Mouse (Mus musculus): Measurements from ENCODE around the gene Ago3.

Ago3 gene

DNA sequence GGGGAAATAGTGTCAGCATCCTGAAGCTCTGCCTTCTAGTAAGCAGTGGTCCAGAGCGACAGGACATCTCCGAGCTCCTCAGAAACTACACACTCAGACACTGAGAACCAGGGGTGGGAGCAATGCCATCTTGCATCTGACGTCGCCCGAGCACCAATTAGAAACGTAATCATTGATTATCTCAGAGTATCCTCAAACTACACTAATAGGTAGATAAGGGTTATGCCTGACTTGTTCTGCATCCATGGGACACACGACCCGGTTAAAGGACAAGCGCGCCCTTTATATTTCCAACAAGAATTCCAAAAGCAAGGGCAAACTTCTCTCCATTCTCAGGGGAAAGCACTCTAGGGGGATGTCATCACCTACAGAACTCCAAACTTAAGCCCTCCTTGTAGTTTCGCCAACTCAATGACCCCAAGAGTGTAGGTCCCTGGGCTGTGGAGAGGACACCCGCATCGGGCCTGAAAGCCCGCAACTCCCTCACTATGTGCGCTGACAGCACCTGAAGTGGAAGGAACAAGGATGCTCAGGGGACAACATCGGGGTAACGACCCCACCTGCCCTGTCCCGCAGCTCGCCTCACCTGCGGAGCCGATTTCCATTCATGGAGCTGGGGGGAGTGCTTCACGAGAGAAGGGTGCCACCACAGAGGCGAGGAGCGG lies 542 bp downstream of the Ago3 start:
- intact Hi-C loops (cut with DNase I) = loop anchor here (5.0 kb wide), 2 partner anchors 38 to 107 kb away; partner anchors contain the start of genes Adprhl2 and Ago1

DNA sequence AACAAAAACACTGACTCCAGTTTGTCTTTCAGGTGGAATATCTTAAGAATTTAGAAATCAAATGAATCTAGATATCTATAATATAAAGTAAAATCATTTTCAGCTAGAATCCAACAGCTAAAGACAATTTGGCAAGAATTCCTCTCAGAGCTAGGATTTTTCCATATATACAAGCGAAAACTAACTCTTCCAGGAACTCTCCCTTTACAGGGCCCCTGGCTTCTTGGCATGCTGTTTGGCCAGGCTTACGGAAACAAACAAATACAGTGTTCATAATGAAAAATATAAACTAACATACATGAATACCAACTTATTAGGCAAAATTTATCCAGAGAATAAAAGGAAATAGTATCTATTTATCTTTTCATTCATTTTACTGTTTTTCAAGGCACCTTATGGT lies 5.5 kb downstream of the Ago3 start:
- intact Hi-C loops (cut with DNase I) = no loop called here

DNA sequence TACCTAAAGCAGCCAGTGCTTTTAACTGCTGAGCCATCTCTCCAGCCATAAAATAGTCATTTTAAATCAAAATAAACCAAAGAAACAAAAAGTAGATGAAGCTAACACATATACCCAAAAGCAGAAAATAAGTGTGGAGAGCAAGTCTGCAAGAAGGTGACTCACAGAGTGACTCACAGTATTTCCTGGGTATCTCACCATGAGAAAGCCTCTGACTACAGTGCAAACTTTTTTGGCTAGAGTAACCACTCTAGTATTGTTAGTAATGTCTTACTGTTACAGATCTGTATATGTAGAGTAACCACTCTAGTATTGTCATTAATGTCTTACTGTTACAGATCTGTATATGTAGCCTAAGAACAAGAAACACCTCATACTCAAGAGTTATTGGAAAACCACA lies 13.6 kb downstream of the Ago3 start:
- intact Hi-C loops (cut with DNase I) = no loop called here

DNA sequence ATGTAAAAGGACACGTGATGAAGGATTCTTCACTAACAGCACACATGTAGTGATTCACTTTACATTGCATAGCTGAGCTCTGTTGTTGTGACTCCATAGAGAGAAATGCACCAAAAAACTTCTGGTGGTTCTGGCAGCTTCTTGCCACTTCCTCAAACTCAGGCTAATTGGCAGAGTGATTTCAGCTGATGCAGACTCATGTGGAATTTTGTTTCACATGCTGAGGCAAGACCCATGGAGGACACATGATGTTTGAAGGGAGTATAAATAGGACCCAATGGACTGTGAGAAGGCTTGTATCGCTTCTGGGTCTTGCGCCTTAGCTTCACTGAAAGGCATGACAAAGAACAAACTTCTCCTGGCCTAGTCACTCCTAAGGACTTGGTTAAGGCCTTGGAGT lies 16.8 kb downstream of the Ago3 start:
- intact Hi-C loops (cut with DNase I) = no loop called here

DNA sequence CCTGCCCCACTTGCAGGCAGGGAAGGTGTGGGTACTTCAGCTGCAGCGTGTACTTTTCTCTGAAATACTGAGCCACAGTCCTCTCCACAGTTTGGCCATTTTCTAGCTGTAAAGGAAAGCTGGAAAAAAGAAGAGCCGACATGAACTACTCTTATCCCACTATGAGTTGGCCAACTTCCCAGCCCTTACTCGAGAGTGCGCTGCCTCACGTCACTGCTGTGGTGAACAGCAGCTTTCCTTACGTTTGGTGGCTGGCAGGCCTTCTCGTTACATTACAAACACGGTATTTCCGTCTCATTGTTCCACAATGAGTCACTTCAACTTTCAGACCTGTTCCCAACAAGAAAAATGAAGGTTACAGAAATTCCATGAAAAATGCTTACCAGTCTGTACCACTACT lies 57.9 kb downstream of the Ago3 start:
- intact Hi-C loops (cut with DNase I) = no loop called here

DNA sequence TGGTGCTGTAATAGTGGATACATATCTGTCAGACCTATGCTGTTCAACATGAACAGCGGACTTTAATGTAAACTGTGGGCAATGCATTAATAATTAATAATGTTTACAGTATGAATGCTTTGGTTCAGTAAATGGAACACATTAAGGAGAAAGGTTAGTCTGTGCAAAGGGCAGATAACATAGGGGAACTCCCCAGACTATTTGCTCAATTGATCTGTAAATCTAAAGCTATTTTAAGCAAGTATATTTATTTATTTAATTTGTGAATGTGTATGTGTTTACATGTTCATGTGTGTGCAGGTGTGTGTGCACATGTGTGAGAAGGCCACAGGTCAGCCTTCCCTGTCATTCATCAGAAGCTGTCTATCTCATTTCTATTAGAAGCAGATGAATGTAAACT lies 69.3 kb downstream of the Ago3 start:
- intact Hi-C loops (cut with DNase I) = no loop called here

DNA sequence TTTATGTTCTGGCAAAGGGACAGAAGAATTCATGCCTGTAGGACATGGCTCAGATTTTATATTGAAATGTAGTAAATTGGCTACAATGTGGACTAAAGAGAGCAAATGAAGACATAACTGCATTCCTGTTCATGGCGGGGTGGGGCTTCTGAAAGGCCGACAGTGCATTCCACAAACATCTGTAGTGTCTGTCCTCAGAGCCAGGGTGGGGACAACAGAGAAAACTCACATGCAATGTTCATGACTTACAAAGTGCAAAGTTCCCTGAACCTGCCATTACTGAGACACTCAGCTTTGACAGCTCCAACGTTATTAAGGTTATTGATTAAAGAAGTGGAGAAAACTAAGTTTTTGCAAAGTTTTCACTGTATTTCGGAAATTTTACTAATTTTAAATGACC lies 85.9 kb downstream of the Ago3 start:
- intact Hi-C loops (cut with DNase I) = loop anchor here (5.0 kb wide), 1 partner anchor 39 kb away; no protein-coding TSS in a partner anchor

DNA sequence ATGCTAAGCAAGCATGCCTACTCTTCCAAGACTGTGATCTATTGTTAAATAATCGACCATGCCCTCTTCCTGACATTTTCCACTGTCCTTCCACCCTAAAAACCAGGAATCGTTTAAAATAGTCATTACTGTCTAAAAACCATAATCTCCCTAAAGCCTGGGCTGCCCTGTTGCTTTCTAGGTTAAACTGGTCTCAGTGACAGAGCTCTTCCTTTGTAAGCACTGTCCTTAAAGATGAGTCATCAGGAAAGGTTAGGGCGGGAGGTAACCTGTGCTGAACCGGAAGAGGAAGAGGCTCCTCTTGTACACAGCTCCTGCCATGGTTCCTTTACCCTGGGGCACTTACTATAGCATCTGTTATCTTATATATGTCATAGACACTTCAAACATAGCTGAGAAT lies 89.9 kb downstream of the Ago3 start:
- intact Hi-C loops (cut with DNase I) = no loop called here

DNA sequence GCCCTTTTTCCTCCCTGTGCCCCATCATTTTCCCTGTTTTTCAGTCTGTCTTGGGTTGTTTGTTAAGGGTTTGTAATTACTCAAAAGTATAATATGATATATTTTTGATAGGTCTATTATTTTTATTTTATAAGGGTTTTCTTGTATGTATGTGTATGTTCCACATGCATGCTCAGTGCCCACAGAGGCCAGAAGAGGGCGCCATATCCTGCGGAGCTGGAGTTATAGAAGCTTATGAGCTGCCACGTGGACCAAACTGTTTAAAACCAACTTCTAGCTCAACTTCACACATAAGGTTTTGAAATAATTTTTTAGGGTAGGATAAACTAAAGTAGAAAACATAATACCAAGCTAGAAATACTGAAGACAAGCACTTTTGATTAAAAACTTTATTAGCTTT lies 97.0 kb downstream of the Ago3 start:
- intact Hi-C loops (cut with DNase I) = no loop called here

DNA sequence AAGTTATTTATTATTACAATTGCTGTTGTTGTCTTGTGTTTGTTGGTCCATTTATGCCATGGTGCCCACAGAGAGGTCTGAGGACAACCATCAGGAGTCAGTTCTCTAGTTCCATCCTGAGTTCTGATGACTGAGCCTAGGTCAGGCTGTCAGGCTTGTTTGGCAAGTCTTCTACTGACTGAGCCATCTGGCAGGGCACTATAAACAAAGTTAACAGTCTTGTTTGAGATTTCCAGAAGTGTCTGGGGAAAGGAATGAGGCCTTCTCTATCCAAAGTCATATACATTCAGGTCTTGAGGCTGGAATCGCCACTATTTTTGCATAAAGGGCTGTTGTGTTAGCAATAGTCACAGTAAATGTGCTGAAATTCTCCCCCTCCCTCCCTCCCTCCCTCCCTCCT lies 97.6 kb downstream of the Ago3 start:
- intact Hi-C loops (cut with DNase I) = no loop called here

DNA sequence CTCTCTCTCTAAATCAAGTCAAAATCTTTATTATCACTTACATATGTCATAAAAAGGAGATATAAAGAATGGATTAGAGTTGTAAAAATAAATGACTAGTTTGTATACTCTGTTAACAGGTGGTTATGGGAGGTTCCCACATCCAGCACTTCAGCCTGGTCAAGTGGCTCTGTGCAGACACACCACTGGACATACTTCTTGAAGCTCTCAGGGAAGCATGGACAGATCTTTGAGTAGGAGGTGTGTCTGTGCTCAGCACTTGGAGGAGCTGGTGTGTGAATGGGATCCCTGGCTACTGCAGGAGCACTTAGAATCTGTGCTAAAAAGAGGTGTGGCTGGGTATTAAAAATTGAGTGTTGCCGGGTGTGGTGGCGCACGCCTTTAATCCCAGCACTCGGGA lies 99.1 kb downstream of the Ago3 start:
- intact Hi-C loops (cut with DNase I) = no loop called here

DNA sequence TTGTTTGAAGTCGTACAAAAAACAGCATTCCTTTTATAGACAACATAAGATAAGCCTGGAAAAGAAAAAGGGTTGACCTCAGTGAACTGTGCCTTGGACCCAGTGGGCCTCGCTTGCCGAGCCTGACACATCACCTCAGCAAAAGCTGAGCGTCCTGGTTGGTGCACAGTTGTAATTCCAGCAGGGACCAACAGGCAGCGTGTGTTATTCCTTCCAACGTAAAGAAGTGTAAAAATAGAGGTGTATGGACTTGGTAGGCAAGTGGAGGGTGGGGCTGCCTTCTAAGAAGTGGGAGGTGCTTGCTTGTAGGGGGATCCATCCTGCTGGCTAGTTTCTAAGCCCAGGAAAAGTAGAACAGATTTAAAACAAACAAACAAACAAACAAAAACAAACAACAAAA lies 103.3 kb downstream of the Ago3 start:
- intact Hi-C loops (cut with DNase I) = no loop called here

DNA sequence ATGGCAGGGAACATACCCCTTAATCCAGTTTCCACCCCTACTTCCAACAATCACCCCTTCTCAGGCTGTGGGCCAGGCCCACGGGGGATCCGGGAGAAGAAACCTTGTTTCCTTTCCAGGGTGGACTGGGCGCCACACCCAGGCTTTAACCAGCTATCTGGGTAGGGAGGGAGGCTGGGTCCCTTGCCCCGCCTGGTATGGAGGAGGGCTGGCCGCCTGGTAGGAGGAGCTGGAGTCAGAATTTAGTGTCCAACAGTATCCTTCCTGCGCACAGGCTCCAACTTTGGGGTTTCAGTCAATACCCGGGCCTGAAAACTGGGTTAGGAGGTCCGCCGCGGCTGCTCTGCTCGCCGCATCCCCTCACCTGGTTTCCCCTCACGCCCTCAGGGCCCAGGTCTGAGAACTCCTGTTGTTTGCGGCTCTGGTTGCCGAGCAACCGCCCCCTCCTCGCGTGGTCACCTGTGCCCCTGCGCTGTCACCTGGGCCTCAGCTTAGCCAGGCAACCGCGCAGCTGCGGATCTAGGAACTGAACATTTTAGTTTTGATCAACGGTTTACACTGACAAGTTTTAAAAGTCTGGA lies 104.0 kb downstream of the Ago3 start, which contains the start of gene Tekt2:
TSS of gene Tekt2 (minus strand) at position 408 of the 581 bp plus-strand sequence.
- intact Hi-C loops (cut with DNase I) = no loop called here

DNA sequence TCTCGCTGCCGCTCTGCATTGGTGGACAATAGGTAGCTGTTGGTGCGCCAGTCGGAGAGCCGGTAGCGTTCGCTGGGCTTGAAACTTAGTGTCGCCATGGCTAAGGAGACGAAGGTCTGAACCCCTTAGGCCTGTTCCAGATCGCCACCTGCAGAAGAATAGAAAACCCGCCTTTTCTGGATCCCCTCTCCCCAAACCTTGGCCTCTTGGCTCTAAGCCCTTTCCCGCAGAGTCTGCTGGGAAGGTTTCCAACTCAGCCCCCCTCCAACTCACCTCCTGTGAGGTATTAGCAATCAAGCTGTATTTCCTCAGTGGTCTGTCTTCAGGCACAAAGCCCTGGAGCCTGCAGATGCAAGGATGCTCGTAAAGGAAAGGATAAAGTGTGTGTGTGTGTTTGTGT lies 104.5 kb downstream of the Ago3 start:
- intact Hi-C loops (cut with DNase I) = loop anchor here (5.0 kb wide), 1 partner anchor 102 kb away; the partner anchor contains the start of gene Ago3

DNA sequence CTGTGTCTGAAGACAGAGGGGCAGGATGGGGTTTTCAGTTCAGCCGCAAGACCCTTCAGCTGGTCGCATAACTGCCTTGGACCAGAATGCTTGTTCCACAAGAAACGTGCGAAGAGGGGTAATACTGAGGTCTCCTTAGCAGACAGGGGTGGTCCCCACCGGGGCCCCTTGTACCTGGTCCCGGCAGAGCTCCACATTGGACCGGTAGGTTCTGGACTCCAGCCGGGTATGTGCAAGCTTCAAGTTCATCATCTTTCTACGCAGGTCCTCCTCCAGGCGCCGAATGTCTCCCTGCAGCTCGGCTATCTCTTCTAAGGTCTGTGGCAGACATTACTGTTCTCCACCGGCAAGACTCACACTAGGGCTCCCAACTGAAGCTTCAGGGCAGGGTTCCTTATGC lies 106.7 kb downstream of the Ago3 start:
- intact Hi-C loops (cut with DNase I) = loop anchor here (5.0 kb wide), 1 partner anchor 105 kb away; the partner anchor contains the start of gene Ago3

DNA sequence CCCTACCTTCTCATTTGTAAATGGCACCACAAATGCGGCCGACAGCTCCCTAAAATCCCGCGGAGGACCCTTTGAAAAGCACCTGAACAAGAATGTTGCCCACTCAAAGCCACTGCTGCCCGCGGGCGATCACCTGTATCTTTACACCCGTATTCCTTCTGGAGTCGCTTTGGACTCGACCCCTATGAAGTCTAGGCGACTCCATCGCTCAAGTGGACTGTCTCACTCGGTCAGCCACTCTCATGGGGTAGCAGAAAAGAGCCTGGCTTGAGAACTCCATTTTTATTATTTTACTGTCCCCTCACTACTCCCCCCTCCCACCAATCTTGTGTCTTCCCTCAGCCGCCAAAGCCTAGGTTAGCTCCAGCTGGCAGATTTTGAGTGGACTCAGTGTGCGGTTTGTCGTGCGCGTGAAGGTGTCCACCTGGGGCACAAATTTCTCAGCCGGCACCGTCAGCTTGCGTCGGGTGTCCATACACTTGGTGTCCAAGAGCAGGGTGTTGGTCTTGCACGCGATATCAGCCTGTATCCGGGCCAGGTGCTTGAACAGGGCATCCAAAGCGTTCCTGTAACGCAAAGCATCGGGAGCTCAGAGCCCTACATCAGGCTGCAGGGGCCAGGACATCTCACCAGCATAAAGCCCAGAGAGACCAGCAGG lies 107.4 kb downstream of the Ago3 start:
- intact Hi-C loops (cut with DNase I) = loop anchor here (5.0 kb wide), 1 partner anchor 105 kb away; the partner anchor contains the start of gene Ago3

DNA sequence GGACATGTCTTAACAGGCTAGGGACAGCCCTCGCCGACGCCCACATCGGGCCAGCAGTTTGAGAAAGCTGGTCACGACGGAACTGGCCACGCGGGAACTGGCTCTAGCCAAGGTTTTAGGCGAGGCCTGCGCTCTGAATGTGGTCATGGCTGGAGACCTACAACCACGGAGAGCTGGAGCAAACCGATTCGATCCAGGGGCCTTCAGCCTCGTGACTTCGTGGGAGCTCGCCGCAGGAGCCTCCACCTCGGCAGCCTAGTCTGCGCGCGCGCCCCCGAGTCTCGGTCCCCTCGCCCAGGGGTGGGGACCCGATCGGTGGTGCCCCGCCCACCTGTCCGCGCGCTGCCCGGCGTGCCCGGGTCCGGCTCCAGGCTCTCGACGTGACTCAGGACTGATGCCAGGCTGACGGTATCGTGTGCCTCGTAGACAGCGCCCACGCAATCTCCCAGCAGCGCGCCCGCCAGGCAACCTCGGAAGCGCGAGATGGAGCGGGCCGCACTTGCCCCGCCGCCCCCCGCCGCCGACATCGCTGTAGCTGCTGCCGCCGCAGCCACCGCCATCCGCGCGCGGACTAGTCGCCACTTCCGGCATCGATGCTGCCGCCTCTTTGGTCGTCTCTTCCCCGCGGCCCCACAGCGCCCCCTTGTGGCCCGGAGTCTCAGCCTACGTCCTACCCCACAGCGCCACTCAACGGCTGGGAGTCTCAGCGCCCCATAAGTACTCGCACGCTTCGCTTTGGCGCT lies 108.1 kb downstream of the Ago3 start, which contains the start of gene Adprhl2:
TSS of gene Adprhl2 (minus strand) at position 593 of the 743 bp plus-strand sequence.
- intact Hi-C loops (cut with DNase I) = loop anchor here (5.0 kb wide), 1 partner anchor 106 kb away; the partner anchor contains the start of gene Ago3

DNA sequence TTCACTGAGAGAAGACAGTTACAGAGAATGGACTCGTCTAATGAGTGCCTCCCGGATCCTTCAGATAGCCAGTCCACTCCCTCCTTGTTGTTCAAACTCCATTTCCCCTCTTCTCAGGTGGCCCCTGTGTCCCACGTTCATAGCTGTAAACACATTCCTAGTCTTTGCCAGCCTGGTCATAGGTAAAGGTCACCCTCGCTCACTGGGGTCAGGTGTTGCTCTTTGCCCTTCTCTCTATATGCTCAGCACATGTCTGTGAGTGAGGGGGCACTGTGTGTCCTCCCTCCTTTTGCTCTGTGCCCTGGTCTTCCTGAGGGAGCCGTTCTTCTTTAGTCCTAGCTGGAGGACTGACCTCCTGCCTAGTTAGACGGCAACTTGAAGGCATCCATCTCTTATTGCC lies 109.5 kb downstream of the Ago3 start:
- intact Hi-C loops (cut with DNase I) = loop anchor here (5.0 kb wide), 1 partner anchor 107 kb away; the partner anchor contains the start of gene Ago3

DNA sequence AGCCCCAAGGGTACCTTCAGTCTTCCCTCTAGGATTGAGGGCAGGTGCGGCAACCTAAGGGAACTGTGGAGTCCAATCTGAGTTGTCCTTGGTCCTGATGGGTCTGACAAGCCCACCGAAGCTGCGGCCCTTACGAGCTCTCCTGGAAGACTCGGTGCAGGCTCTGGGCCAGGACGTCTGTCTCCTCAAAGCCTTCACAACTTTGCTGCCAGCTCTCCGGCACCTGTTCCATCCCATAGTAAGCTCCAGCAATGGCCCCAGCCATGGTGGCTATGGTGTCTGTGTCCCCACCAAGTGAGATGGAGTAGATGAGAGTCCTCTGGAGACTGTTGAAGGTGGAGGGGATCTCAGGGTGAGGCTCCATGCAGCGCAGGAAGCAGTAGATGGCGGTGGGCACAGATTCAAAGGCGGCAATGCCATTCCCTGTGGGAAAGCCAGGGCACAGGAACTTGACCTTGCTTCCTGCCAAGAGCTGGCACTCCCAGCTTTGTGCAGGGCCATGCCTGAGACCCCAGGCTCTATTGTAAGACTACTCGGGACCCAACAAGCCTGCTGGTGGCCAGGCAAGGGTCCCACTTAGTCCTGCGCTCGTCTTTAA lies 112.8 kb downstream of the Ago3 start:
- intact Hi-C loops (cut with DNase I) = no loop called here

DNA sequence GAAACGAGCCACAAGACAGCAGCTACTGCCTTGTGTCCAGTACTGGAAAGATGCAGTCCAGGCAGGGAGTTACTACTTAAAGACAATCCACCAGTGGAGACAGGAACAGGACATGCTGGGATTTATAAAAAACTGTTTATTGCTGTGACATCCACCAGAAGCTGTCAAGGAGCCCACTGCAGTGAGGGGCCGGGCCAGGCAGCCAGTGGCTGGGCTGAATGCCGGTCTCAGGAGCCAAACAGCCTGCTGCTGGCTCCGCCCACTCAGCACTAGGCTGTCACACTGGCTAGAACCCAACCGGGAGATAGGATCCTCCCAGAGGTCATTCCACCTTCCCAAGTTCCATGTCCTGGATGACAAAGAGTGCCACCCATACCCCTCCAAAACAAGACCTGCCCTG lies 113.4 kb downstream of the Ago3 start:
- intact Hi-C loops (cut with DNase I) = no loop called here

DNA sequence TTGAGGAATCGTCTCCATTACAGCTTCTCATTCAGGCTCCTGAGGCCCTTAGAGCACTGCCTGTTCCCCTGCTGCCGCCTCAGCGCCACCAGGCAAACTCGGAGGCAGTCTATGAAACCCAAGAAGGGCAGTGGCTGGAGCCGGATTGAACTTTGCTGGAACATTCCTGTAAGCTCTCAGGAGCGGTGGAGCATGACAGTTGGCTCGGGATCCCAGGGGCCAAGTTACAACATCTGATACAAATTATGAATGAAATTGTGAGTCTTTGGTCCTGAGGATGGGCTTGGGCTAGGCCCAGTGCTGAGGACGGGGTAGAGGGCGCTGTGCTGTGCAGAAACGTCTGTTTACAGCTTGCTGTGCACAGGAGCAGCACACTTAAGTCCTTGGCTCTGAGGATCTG lies 115.0 kb downstream of the Ago3 start:
- intact Hi-C loops (cut with DNase I) = loop anchor here (5.0 kb wide), 1 partner anchor 37 kb away; no protein-coding TSS in a partner anchor
